Mouse (Mus musculus) kidney, postnatal 25 days (tissue): ENCODE measurements around the gene 1110002E22Rik.

Experiments used
- DNase-seq, 2 experiments: peaks; one replicate each; pipeline ENCODE4 v3.0.0; 2021; ENCODE audit warnings: mixed read lengths in 2 of 2

The 1110002E22Rik gene

GRCm38 (mm10) chr3:138110910-138111782 lies 46.3 kb downstream of the 1110002E22Rik start:
- no peak for DNase-seq

GRCm38 (mm10) chr3:138114106-138114505 lies 49.3 kb downstream of the 1110002E22Rik start:
- DNase-seq = no peak

GRCm38 (mm10) chr3:138116871-138117270 lies 52.0 kb downstream of the 1110002E22Rik start:
- no peak for DNase-seq

- no peak for DNase-seq
Measured at GRCm38 (mm10) chr3:138118392-138118791, 53.5 kb downstream of the 1110002E22Rik start.

GRCm38 (mm10) chr3:138118831-138119230 lies 54.0 kb downstream of the 1110002E22Rik start:
- no peak for DNase-seq

- no peak for DNase-seq
Measured at GRCm38 (mm10) chr3:138119444-138120105, 54.7 kb downstream of the 1110002E22Rik start.

- no peak for DNase-seq
Measured at GRCm38 (mm10) chr3:138121461-138121860, 56.6 kb downstream of the 1110002E22Rik start.

- DNase-seq = no peak
Measured at GRCm38 (mm10) chr3:138123842-138124241, 59.0 kb downstream of the 1110002E22Rik start.

GRCm38 (mm10) chr3:138129110-138129509 lies 64.3 kb downstream of the 1110002E22Rik start:
- DNase-seq = no peak

GRCm38 (mm10) chr3:138130692-138131091 lies 65.8 kb downstream of the 1110002E22Rik start:
- DNase-seq = no peak
